Mouse (Mus musculus) MEL (cell line): Measurements from ENCODE around the gene Eml6. TPM values are rescaled to one million over a fixed set of nuclear protein-coding genes. Genes with fewer than 3 reads are reported as not detected.

Experiments
- DNase-seq: peaks from one replicate; pipeline ENCODE4 v3.0.0; 2011; ENCODE audit warnings: low read depth, low spot score
- H3K27ac ChIP-seq: 2 replicates; pipeline ENCODE4 v1.5.1; 2012; ENCODE audit warnings: low read depth, mild to moderate bottlenecking, control low read depth, low read length, moderate library complexity; ENCODE audit not compliant: control insufficient read depth
- H3K27me3 ChIP-seq, 2 experiments: fragments of 150-350 bp in 1 of 2; sonication (generic) in 1 of 2; 2 replicates each; pipeline ENCODE4 v1.6.1; 2012; ENCODE audit warnings: low read length in 2 of 2, mild to moderate bottlenecking in 2 of 2, improper control_type of control experiment in 1 of 2, moderate library complexity in 1 of 2; ENCODE audit not compliant: insufficient read depth in 2 of 2, control insufficient read depth in 1 of 2
- H3K36me3 ChIP-seq, 2 experiments: 2 replicates each; pipeline ENCODE4 v1.6.1; 2012 to 2014; ENCODE audit warnings: low read length in 2 of 2, improper control_type of control experiment in 1 of 2, inconsistent platforms in 1 of 2, mild to moderate bottlenecking in 1 of 2; ENCODE audit not compliant: insufficient read depth in 2 of 2, control insufficient read depth in 1 of 2
- H3K4me1 ChIP-seq, 2 experiments: fragments of 150-350 bp in 1 of 2; sonication (generic) in 1 of 2; 2 replicates each; pipeline ENCODE4 v1.6.1; 2012; ENCODE audit warnings: low read length in 2 of 2, improper control_type of control experiment in 1 of 2, mild to moderate bottlenecking in 1 of 2; ENCODE audit not compliant: insufficient read depth in 2 of 2, control insufficient read depth in 1 of 2
- H3K4me3 ChIP-seq, 2 experiments: fragments of 150-350 bp in 1 of 2; sonication (generic) in 1 of 2; 2 replicates each; pipeline ENCODE4 v1.5.1; 2012; ENCODE audit warnings: low read depth in 2 of 2, low read length in 2 of 2, mild to moderate bottlenecking in 2 of 2, moderate library complexity in 2 of 2, control low read depth in 1 of 2, improper control_type of control experiment in 1 of 2; ENCODE audit not compliant: control insufficient read depth in 1 of 2, insufficient read depth in 1 of 2
- H3K79me2 ChIP-seq: 2 replicates; pipeline ENCODE4 v1.6.1; 2012; ENCODE audit warnings: mild to moderate bottlenecking, low read length, moderate library complexity; ENCODE audit not compliant: control insufficient read depth, poor library complexity, insufficient read depth
- H3K9ac ChIP-seq: 2 replicates; pipeline ENCODE4 v1.6.1; 2012; ENCODE audit warnings: low read depth, mild to moderate bottlenecking, control low read depth, low read length, moderate library complexity; ENCODE audit not compliant: control insufficient read depth, poor library complexity, severe bottlenecking
- H3K9me3 ChIP-seq: fragments of 150-350 bp; sonication (generic); replicated peaks from 2 replicates; pipeline ENCODE4 v1.6.1; 2012; ENCODE audit warnings: mild to moderate bottlenecking, low read length, improper control_type of control experiment, moderate library complexity; ENCODE audit not compliant: insufficient read depth
- CHD1 ChIP-seq: IDR thresholded peaks from 2 replicates; pipeline ENCODE4 v1.6.1; 2012; ENCODE audit warnings: low read depth, mild to moderate bottlenecking, inconsistent platforms, low read length, improper control_type of control experiment
- GABPA ChIP-seq: IDR thresholded peaks from 2 replicates; pipeline ENCODE4 v1.6.1; 2012; ENCODE audit warnings: low read depth, mild to moderate bottlenecking, inconsistent platforms, low read length, improper control_type of control experiment, moderate library complexity
- GATA1 ChIP-seq: IDR thresholded peaks from 2 replicates; pipeline ENCODE4 v1.6.1; 2011; ENCODE audit warnings: low read depth, low read length, improper control_type of control experiment
- HCFC1 ChIP-seq: IDR thresholded peaks from 2 replicates; pipeline ENCODE4 v1.6.1; 2012; ENCODE audit warnings: low read depth, mild to moderate bottlenecking, inconsistent platforms, low read length, improper control_type of control experiment, moderate library complexity
- MAZ ChIP-seq: IDR thresholded peaks from 2 replicates; pipeline ENCODE4 v1.6.1; 2012; ENCODE audit warnings: low read depth, mild to moderate bottlenecking, inconsistent platforms, low read length, improper control_type of control experiment
- MEF2A ChIP-seq: IDR thresholded peaks from 2 replicates; pipeline ENCODE4 v1.6.1; 2014; ENCODE audit warnings: low read depth, mild to moderate bottlenecking, inconsistent platforms, low read length, improper control_type of control experiment; ENCODE audit not compliant: poor library complexity, insufficient replicate concordance, severe bottlenecking; ENCODE audit errors: extremely low read depth
- MYC ChIP-seq: IDR thresholded peaks from 2 replicates; pipeline ENCODE4 v1.6.1; 2011; ENCODE audit warnings: low read depth, mild to moderate bottlenecking, low read length, improper control_type of control experiment, moderate library complexity
- TAL1 ChIP-seq: IDR thresholded peaks from 2 replicates; pipeline ENCODE4 v1.6.1; 2012; ENCODE audit warnings: mild to moderate bottlenecking, inconsistent platforms, low read length, moderate library complexity, mixed read lengths
- TBP ChIP-seq: IDR thresholded peaks from 2 replicates; pipeline ENCODE4 v1.8.0; 2011; ENCODE audit warnings: low read depth, low read length, improper control_type of control experiment
- ZKSCAN1 ChIP-seq: IDR thresholded peaks from 2 replicates; pipeline ENCODE4 v1.6.1; 2012; ENCODE audit warnings: low read depth, mild to moderate bottlenecking, inconsistent platforms, low read length, improper control_type of control experiment, moderate library complexity
- polyA plus RNA-seq, 2 experiments: library from polyadenylated mRNA; stranded (reverse) in 1 of 2; unstranded in 1 of 2; fragments of >175 nt in 1 of 2; fragments of >200 nt in 1 of 2; gene quantifications; 2 replicates each; pipeline versions ENCODE4 v1.2.1 to v1.2.4; 2012; ENCODE audit warnings: low replicate concordance in 2 of 2, low read depth in 1 of 2; ENCODE audit not compliant: insufficient read length in 2 of 2, insufficient read depth in 1 of 2, missing spikeins in 1 of 2
- total RNA-seq: library from RNA; depleted of rRNA; stranded (reverse); fragments of 300-350 nt; gene quantifications from 2 replicates; pipeline ENCODE4 v1.2.3, GENCODE M21; 2012

Gene Eml6
- total and polyA plus RNA-seq, 3 experiments = 2.7 to 2.8 TPM; not detected in 1

DNA sequence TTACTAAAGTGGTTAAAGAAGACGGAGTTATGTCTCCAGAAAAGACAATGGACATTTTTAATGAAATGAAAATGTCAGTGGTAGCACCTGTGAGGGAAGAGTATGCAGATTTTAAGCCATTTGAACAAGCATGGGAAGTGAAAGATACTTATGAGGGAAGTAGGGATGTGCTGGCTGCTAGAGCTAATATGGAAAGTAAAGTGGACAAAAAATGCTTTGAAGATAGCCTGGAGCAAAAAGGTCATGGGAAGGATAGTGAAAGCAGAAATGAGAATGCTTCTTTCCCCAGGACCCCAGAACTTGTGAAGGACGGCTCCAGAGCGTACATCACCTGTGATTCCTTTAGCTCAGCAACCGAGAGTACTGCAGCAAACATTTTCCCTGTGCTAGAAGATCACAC lies 319.0 kb downstream of the Eml6 start:
- H3K36me3 ChIP-seq = peaks cover 15 to 28% of the 10 kb centered on the region in 2 experiments
- H3K4me3 ChIP-seq = no peak overlapping the region
- no peak overlapping the region for H3K27ac ChIP-seq
- peaks cover 5% of the 10 kb centered on the region for H3K79me2 ChIP-seq
- no peaks in the 10 kb centered on the region for H3K9me3 ChIP-seq
- no peaks in the 10 kb centered on the region for H3K27me3 ChIP-seq
- TF ChIP-seq TBP = no peak
- H3K9ac ChIP-seq = no peak overlapping the region
- peaks cover 8 to 11% of the 10 kb centered on the region in 2 experiments for H3K4me1 ChIP-seq
- no peak for DNase-seq

- Histone ChIP-seq H3K9ac (no peak overlapping the region), H3K9me3 (no peaks in the 10 kb centered on the region), H3K4me1 (peaks cover 10 to 11% of the 10 kb centered on the region in 2 experiments), H3K27me3 (no peaks in the 10 kb centered on the region), H3K27ac (no peak overlapping the region), H3K36me3 (peaks cover 21 to 30% of the 10 kb centered on the region in 2 experiments), H3K4me3 (no peak overlapping the region), H3K79me2 (peaks cover 11% of the 10 kb centered on the region; the same call in 1 of the 2 replicates)
- peak; percentile 64 for DNase-seq
- TF ChIP-seq TAL1 (no peak), MYC (0 out of 2 replicates have a peak, but pooled peaks have one; percentile 65), HCFC1 (no peak), GATA1 (no peak)
Observed at GRCm38 (mm10) chr11:29705263-29705662, 320.6 kb downstream of the Eml6 start.

GRCm38 (mm10) chr11:29702721-29703120 lies 323.1 kb downstream of the Eml6 start:
- Histone ChIP-seq H3K27ac (no peak overlapping the region), H3K4me3 (no peak overlapping the region), H3K27me3 (no peaks in the 10 kb centered on the region), H3K9ac (no peak overlapping the region), H3K9me3 (no peaks in the 10 kb centered on the region), H3K4me1 (peaks cover 10 to 14% of the 10 kb centered on the region in 2 experiments), H3K79me2 (peaks cover 19% of the 10 kb centered on the region), H3K36me3 (peaks cover 19 to 27% of the 10 kb centered on the region in 2 experiments)
- no peak for DNase-seq
- TF ChIP-seq CHD1 = no peak
- no peak for TF ChIP-seq MAZ
- no peak for TF ChIP-seq ZKSCAN1
- no peak for TF ChIP-seq MEF2A
- no peak for TF ChIP-seq GATA1
- no peak for TF ChIP-seq GABPA
- TF ChIP-seq TAL1 = no peak
